Mouse (Mus musculus) thymus, adult 2 months (tissue): ENCODE measurements around the gene Pdzd3.

Experiments used
- CTCF ChIP-seq: fragments of 200-500 bp; IDR thresholded peaks from 2 replicates; pipeline ENCODE4 v1.5.1; 2012; ENCODE audit warnings: mild to moderate bottlenecking, control low read depth, low read length, moderate library complexity, borderline replicate concordance; ENCODE audit not compliant: control insufficient read depth, poor library complexity, insufficient read depth; ENCODE audit errors: extremely low read depth
- POLR2A ChIP-seq: fragments of 200-500 bp; IDR thresholded peaks from 2 replicates; pipeline ENCODE4 v1.6.1; 2012; ENCODE audit warnings: mild to moderate bottlenecking, low read length, control low read depth, moderate library complexity; ENCODE audit not compliant: control insufficient read depth, poor library complexity, insufficient read depth; ENCODE audit errors: extremely low read depth

- TF ChIP-seq CTCF (no peak), POLR2A (no peak)
These were observed 38.9 kb downstream of the Pdzd3 start for GRCm38 (mm10) chr9:44212406-44212805.
